Mouse (Mus musculus): ENCODE measurements around the gene Dvl1. TPM values are rescaled to one million over a fixed set of nuclear protein-coding genes. Genes with fewer than 3 reads are reported as not detected.

Dvl1 gene
- polyA plus RNA-seq, 1 experiment from 2014 or later: 15.1 TPM

DNA sequence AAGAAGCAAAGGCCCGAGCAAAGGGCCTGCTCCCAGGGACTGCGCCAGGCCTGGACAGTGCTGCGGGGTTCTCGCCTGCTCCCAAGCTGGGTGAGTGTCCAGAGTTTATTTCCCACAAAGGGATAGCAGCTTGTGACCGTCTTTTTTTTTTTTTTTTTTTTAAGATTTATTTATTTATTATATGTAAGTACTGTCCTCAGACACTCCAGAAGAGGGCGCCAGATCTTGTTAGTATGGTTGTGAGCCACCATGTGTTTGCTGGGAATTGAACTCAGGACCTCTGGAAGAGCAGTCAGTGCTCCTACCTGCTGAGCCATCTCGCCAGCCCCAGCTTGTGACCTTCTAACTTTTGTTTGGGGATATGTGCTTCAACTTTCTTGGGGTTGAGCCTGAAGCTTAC lies 26.2 kb upstream of the Dvl1 start:
- no peak for DNase-seq (ENCODE audit: low spot score)
- ATAC-seq (ENCODE audit: insufficient read depth, low FRiP score, low TSS enrichment): no peak
- WGBS: 86% methylated on average over 7 of the region's 7 CpGs
- no peaks in the 10 kb centered on the region for H3K27me3 ChIP-seq (ENCODE audit: control insufficient read depth, insufficient read depth, low read length)
- H3K27ac ChIP-seq (ENCODE audit: low read depth, low read length): no peak overlapping the region
- peaks cover 46% of the 10 kb centered on the region for H3K36me3 ChIP-seq (ENCODE audit: control insufficient read depth, insufficient read depth, low read length)
- H3K4me2 ChIP-seq (ENCODE audit: low read depth): no peak overlapping the region
- H3K4me3 ChIP-seq (ENCODE audit: low read depth, low read length): no peak overlapping the region
- H3K4me1 ChIP-seq (ENCODE audit: control insufficient read depth, insufficient read depth, low read length): no peaks in the 10 kb centered on the region
- no peak overlapping the region for H3K9ac ChIP-seq (ENCODE audit: low read length)
- H3K9me3 ChIP-seq (ENCODE audit: control insufficient read depth, low read length): no peaks in the 10 kb centered on the region

GRCm38 (mm10) chr4:155823443-155823842 lies 23.8 kb upstream of the Dvl1 start:
- Histone ChIP-seq H3K4me2 (ENCODE audit: low read depth) (no peak overlapping the region), H3K36me3 (ENCODE audit: control insufficient read depth, insufficient read depth, low read length) (peaks cover 39% of the 10 kb centered on the region), H3K27ac (ENCODE audit: low read depth, low read length) (no peak overlapping the region), H3K4me3 (ENCODE audit: low read depth, low read length) (no peak overlapping the region), H3K9ac (ENCODE audit: low read length) (no peak overlapping the region), H3K9me3 (ENCODE audit: control insufficient read depth, low read length) (no peaks in the 10 kb centered on the region), H3K27me3 (ENCODE audit: control insufficient read depth, insufficient read depth, low read length) (no peaks in the 10 kb centered on the region), H3K4me1 (ENCODE audit: control insufficient read depth, insufficient read depth, low read length) (no peaks in the 10 kb centered on the region)
- 96% methylated on average over 16 of the region's 16 CpGs for WGBS
- no peak for ATAC-seq (ENCODE audit: insufficient read depth, low FRiP score, low TSS enrichment)
- no peak for DNase-seq (ENCODE audit: low spot score)

DNA sequence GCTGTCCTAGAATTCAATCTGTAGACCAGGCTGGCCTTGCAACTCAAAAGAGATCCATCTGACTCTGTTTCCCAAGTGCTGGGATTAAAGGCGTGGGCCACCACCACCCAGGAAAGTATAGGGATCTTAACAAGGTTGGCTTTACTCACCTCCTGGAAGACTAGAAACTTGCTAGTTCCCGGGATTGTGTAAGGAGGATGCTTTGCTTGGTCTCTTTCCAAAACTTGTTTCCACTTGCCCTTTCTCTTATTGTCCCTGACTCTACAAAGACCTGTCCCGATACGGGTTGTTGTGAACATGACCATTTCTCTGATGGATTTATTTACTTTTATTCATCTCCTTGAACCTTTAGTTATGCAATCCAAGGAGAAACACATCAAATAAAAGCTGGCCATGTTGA lies 17.3 kb upstream of the Dvl1 start:
- H3K4me2 ChIP-seq (ENCODE audit: low read depth): no peak overlapping the region
- WGBS: 96% methylated on average over 4 of the region's 4 CpGs
- H3K36me3 ChIP-seq (ENCODE audit: control insufficient read depth, insufficient read depth, low read length): 0 out of 2 replicates have a peak, but pooled peaks cover under 1% of the 10 kb centered on the region
- peaks cover 7% of the 10 kb centered on the region for H3K4me1 ChIP-seq (ENCODE audit: control insufficient read depth, insufficient read depth, low read length)
- DNase-seq (ENCODE audit: low spot score): no peak
- ATAC-seq (ENCODE audit: insufficient read depth, low FRiP score, low TSS enrichment): no peak
- no peak overlapping the region for H3K9ac ChIP-seq (ENCODE audit: low read length)
- H3K4me3 ChIP-seq (ENCODE audit: low read depth, low read length): no peak overlapping the region
- H3K27ac ChIP-seq (ENCODE audit: low read depth, low read length): no peak overlapping the region
- H3K9me3 ChIP-seq (ENCODE audit: control insufficient read depth, low read length): no peaks in the 10 kb centered on the region
- H3K27me3 ChIP-seq (ENCODE audit: control insufficient read depth, insufficient read depth, low read length): no peaks in the 10 kb centered on the region

GRCm38 (mm10) chr4:155830596-155830995 lies 16.6 kb upstream of the Dvl1 start:
- H3K4me3 ChIP-seq (ENCODE audit: low read depth, low read length): peak overlapping the region; percentile 70
- H3K27ac ChIP-seq (ENCODE audit: low read depth, low read length): no peak overlapping the region
- 55% methylated on average over 8 of the region's 8 CpGs for WGBS

DNA sequence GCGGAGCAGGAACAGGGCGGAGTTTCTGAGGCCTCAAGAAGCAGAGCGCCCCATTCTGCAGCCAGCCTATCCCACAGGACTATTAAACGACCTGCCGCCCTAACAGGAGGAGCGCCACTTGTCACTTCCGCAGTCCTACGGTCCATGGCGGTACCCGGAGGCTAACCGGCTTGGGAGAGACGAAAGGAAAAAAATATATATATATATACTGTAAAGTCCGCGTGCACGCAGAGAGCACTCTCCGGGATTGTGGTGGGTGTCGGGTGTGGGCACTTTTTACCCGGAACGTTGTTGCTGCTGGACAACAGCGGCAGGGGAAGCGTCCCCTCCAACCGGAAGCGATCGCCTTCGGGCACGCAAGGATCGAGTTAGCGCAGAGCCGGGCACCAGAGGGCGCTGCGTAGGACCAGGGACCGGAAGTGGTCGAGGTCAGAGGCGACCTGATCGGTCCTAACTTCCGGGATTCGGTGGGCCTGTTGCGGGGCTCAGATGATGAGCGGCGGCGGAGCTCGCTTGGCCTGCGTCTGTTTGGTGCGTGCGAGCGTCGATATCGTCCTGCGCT lies 15.9 kb upstream of the Dvl1 start, which contains the start of gene Aurkaip1:
Aurkaip1 (plus strand) TSS at position 68 of the 562 bp plus-strand sequence.
- Histone ChIP-seq H3K4me3 (ENCODE audit: low read depth, low read length) (peak within 1 kb of the TSS; percentile 70), H3K4me1 (ENCODE audit: control insufficient read depth, insufficient read depth, low read length) (peaks cover 7% of the 10 kb centered on the region), H3K4me2 (ENCODE audit: low read depth) (peak within 1 kb of the TSS; percentile 99), H3K36me3 (ENCODE audit: control insufficient read depth, insufficient read depth, low read length) (no peaks in the 10 kb centered on the region), H3K9ac (ENCODE audit: low read length) (peak within 1 kb of the TSS; percentile 70), H3K27ac (ENCODE audit: low read depth, low read length) (peak within 1 kb of the TSS; percentile 67), H3K9me3 (ENCODE audit: control insufficient read depth, low read length) (no peaks in the 10 kb centered on the region), H3K27me3 (ENCODE audit: control insufficient read depth, insufficient read depth, low read length) (no peaks in the 10 kb centered on the region)
- DNase-seq (ENCODE audit: low spot score) (peak; percentile 97), ATAC-seq (ENCODE audit: insufficient read depth, low FRiP score, low TSS enrichment) (peak; percentile 92)
- under 1% methylated on average over 49 of the region's 49 CpGs for WGBS

More at GRCm38 (mm10) chr4:155830596-155830995, 16.6 kb upstream of the Dvl1 start:
- ATAC-seq (ENCODE audit: insufficient read depth, low FRiP score, low TSS enrichment) (no peak), DNase-seq (ENCODE audit: low spot score) (no peak)
- H3K4me1 ChIP-seq (ENCODE audit: control insufficient read depth, insufficient read depth, low read length): peaks cover 7% of the 10 kb centered on the region
- peak overlapping the region; percentile 99 for H3K4me2 ChIP-seq (ENCODE audit: low read depth)
- H3K36me3 ChIP-seq (ENCODE audit: control insufficient read depth, insufficient read depth, low read length): no peaks in the 10 kb centered on the region
- no peaks in the 10 kb centered on the region for H3K27me3 ChIP-seq (ENCODE audit: control insufficient read depth, insufficient read depth, low read length)
- no peaks in the 10 kb centered on the region for H3K9me3 ChIP-seq (ENCODE audit: control insufficient read depth, low read length)
- no peak overlapping the region for H3K9ac ChIP-seq (ENCODE audit: low read length)

DNA sequence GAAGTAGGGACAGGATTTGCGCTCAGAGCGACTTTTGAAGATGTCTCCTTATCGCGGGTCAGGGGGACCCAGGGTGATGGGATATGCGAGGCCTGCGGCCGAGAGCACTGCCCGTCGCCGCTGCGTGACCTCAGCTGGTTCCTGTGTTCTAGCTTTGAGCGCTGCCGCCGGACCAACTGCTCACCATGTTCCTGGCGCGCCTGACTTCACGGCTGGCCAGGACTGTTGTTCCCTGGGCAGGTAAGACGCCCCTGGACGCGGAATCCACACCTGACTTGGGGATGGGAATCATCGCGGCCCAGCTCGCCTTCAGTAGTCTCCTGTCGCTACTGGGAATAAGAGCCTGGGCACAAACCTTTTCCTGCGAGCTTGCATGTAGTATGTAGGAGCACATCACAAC lies 15.4 kb upstream of the Dvl1 start:
- peak overlapping the region; percentile 70 for H3K4me3 ChIP-seq (ENCODE audit: low read depth, low read length)
- no peaks in the 10 kb centered on the region for H3K27me3 ChIP-seq (ENCODE audit: control insufficient read depth, insufficient read depth, low read length)
- H3K27ac ChIP-seq (ENCODE audit: low read depth, low read length): no peak overlapping the region; the same call in 1 of the 2 replicates
- no peaks in the 10 kb centered on the region for H3K36me3 ChIP-seq (ENCODE audit: control insufficient read depth, insufficient read depth, low read length)
- 1% methylated on average over 25 of the region's 25 CpGs for WGBS
- H3K9me3 ChIP-seq (ENCODE audit: control insufficient read depth, low read length): no peaks in the 10 kb centered on the region
- DNase-seq (ENCODE audit: low spot score) (no peak), ATAC-seq (ENCODE audit: insufficient read depth, low FRiP score, low TSS enrichment) (peak; percentile 28)
- peak overlapping the region; percentile 70 for H3K9ac ChIP-seq (ENCODE audit: low read length)
- H3K4me2 ChIP-seq (ENCODE audit: low read depth): peak overlapping the region; percentile 99
- peaks cover 7% of the 10 kb centered on the region for H3K4me1 ChIP-seq (ENCODE audit: control insufficient read depth, insufficient read depth, low read length)

DNA sequence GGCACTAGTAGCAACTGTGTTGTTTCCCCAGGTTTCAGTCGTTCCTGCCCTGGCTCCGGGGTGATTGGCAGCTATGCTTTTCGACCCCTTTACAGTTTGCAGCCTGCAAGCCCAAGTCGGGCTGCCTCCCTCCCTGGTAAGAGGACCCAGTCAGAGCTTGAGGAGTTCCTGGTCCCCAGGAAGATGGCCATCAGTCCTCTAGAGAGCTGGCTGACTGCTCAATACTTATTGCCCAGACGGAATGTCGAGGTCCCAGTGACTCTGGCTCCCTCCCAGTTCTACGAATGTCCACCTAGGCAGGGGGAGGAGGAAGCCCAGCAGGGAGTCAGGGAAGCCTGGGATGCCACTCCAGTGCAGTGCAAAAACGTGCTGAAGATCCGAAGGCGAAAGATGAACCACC lies 14.9 kb upstream of the Dvl1 start:
- H3K4me2 ChIP-seq (ENCODE audit: low read depth): peak overlapping the region; percentile 99
- no peaks in the 10 kb centered on the region for H3K27me3 ChIP-seq (ENCODE audit: control insufficient read depth, insufficient read depth, low read length)
- no peaks in the 10 kb centered on the region for H3K9me3 ChIP-seq (ENCODE audit: control insufficient read depth, low read length)
- peak overlapping the region; percentile 70 for H3K9ac ChIP-seq (ENCODE audit: low read length)
- H3K4me1 ChIP-seq (ENCODE audit: control insufficient read depth, insufficient read depth, low read length): peaks cover 7% of the 10 kb centered on the region
- DNase-seq (ENCODE audit: low spot score) (no peak), ATAC-seq (ENCODE audit: insufficient read depth, low FRiP score, low TSS enrichment) (no peak)
- peak overlapping the region; percentile 70 for H3K4me3 ChIP-seq (ENCODE audit: low read depth, low read length)
- WGBS: 56% methylated on average over 10 of the region's 10 CpGs
- H3K27ac ChIP-seq (ENCODE audit: low read depth, low read length): no peak overlapping the region
- H3K36me3 ChIP-seq (ENCODE audit: control insufficient read depth, insufficient read depth, low read length): no peaks in the 10 kb centered on the region

DNA sequence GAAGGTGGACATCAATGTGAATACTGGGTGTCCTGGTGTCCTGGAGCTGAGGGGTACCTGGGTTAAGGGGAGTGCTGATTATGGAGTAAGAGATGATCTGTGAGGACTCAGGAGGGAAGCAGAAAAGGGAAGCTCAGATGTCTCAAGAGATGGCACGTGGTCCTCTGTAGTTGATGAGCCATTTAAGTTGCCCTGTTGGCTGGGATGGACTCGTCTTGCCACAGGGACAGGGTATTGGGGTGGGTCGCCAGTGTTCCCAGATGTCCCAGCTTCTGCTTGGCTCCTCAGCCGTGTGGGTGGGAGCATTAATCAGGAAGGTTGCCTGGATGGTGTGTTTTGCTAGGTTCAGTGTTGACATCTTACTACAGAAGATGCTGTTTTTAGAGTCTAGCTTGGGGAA lies 14.0 kb upstream of the Dvl1 start:
- Histone ChIP-seq H3K9me3 (ENCODE audit: control insufficient read depth, low read length) (no peaks in the 10 kb centered on the region), H3K4me2 (ENCODE audit: low read depth) (no peak overlapping the region), H3K4me3 (ENCODE audit: low read depth, low read length) (no peak overlapping the region), H3K27me3 (ENCODE audit: control insufficient read depth, insufficient read depth, low read length) (no peaks in the 10 kb centered on the region), H3K27ac (ENCODE audit: low read depth, low read length) (no peak overlapping the region), H3K4me1 (ENCODE audit: control insufficient read depth, insufficient read depth, low read length) (peaks cover 7% of the 10 kb centered on the region), H3K36me3 (ENCODE audit: control insufficient read depth, insufficient read depth, low read length) (no peaks in the 10 kb centered on the region), H3K9ac (ENCODE audit: low read length) (no peak overlapping the region)
- DNase-seq (ENCODE audit: low spot score) (no peak), ATAC-seq (ENCODE audit: insufficient read depth, low FRiP score, low TSS enrichment) (no peak)
- WGBS: 87% methylated on average over 4 of the region's 4 CpGs

DNA sequence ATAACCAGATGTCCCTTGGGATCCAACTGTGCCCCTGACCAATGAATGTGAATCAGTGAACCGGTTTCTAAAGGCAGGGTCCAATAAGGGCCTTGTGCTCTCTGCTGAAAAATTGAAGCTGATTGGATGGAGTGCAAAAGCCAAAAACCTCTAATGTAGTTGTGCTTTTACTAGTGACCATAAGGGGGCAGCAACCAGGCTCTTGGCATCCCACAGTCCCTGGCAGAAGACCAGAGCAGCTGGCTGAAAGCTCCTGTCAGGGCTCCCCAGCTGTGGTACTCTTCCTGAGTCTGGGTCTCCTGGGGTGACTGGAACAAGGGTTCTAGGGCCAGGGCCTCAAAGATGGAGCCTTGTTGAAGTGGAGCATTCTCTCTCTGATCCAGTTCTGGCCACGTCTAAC lies 13.4 kb upstream of the Dvl1 start:
- no peaks in the 10 kb centered on the region for H3K27me3 ChIP-seq (ENCODE audit: control insufficient read depth, insufficient read depth, low read length)
- no peaks in the 10 kb centered on the region for H3K9me3 ChIP-seq (ENCODE audit: control insufficient read depth, low read length)
- H3K36me3 ChIP-seq (ENCODE audit: control insufficient read depth, insufficient read depth, low read length): no peaks in the 10 kb centered on the region
- no peak overlapping the region for H3K9ac ChIP-seq (ENCODE audit: low read length)
- H3K27ac ChIP-seq (ENCODE audit: low read depth, low read length): peak overlapping the region; percentile 30; the same call in 1 of the 2 replicates
- no peak overlapping the region for H3K4me3 ChIP-seq (ENCODE audit: low read depth, low read length)
- peak; percentile 25; the same call in 1 of the 2 replicates for ATAC-seq (ENCODE audit: insufficient read depth, low FRiP score, low TSS enrichment)
- DNase-seq (ENCODE audit: low spot score): peak; percentile 67
- no peak overlapping the region for H3K4me2 ChIP-seq (ENCODE audit: low read depth)
- WGBS: 47% methylated on average over 2 of the region's 2 CpGs
- H3K4me1 ChIP-seq (ENCODE audit: control insufficient read depth, insufficient read depth, low read length): peaks cover 7% of the 10 kb centered on the region
